Mouse (Mus musculus): ENCODE data around the gene Mocs2.

Mocs2 gene

DNA sequence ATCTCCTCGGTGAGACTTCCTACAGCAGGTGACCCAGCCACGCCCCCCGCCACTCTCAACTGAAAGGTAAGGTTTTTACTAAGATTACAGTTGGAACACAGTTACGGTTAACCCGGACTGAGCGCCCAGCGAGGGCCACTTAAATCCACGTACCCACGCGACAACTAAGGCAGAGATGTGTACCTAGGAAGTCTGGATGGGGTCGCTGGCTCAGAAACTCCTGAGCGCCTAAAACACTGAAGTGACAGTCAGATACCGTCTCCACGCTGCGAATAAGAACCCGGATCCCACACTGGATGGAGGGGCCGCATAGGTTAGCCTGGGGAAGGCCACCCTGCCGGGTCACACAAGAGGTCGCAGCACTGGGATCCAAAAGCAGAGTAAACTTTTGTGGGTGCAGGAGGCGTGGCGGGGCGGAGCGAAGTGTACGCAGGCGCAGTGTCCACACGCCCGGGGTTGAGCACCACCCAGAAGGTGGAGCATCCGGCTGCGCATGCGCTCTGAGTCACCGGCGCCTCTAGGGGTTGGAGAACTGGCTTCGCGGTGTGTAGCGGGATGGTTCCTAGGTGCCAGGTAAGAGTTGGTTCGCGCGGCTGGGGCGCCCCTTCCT, at the start of gene Mocs2:
Gene Mocs2 (plus strand): TSS at position 486 of the 610 bp plus-strand sequence.
- peak; percentile 95 for DNase-seq

DNA sequence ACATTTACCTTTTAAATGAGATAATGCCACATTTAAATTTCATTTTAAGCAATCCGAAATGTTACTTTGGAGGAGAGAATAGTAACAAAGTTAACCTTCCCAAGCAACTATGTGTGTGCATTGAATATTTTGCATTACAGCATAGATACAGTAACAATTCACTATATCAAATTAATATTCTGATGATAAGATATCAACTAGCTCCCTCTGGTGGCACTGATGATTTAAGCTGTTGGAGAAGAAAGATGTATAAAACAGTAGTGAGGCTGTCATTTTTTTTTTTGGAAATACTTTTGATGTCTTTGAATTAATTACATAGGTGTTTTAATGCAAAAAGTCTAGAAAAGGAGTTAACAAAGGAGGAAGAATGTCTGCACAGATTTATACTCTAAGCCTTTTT, 26.5 kb upstream of the Mocs2 start:
- DNase-seq: peak; percentile 26

DNA sequence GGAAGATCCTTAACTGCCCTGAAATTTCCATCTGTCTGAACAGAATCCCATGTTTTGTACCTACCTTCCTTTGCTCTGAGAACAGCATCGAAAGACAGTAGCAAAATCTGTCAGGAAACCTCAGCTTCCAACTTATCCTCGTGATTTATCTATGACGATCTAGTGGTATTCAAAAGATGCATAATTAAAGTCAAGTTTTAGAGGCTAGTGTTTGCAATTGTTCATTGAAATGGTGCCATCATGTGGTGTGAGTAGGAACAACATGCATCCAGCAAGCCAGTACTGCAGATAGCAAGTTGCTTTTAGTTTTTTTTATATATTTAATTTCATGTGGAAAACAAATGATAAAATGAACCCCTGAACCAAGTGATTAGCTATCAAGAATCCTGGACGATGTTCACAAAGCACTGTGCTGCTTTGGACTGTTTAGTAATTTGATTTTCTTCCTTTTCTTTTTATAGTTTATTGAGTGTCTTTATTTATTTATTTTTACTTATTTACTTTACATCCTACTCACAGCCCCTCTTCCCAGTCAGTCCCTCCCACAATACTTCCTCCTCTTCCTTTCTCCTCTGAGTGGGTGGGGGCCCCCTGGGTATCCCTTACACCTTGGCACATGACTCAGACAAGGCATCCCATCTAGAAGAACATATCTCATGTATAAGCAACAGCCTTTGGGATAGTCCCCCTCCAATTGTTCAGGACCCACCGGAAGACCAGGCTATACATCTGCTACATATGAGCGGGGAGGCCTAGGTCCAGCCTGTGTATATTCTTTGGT, 24.6 kb upstream of the Mocs2 start:
- peak; percentile 57 for DNase-seq

DNA sequence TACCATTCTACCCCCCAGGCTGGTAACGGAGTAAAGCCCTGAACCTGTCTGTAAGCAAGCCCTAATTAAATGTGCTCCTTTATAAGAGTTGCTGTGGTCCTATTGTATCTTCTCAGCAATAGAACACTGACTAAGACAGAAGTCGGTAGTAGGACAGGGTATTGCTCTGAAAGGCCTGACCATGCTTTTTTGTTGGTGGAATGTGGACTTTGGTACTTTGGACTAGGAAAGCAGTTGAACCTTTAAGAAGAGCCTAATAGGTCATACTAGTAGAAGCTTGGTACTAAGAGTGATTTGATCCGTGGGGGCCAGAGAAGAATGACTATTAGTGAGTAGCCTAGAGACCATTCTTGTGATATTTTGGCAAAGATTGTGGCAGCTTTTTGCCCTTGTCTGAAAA, 16.2 kb upstream of the Mocs2 start:
- DNase-seq: peak; percentile 13

DNA sequence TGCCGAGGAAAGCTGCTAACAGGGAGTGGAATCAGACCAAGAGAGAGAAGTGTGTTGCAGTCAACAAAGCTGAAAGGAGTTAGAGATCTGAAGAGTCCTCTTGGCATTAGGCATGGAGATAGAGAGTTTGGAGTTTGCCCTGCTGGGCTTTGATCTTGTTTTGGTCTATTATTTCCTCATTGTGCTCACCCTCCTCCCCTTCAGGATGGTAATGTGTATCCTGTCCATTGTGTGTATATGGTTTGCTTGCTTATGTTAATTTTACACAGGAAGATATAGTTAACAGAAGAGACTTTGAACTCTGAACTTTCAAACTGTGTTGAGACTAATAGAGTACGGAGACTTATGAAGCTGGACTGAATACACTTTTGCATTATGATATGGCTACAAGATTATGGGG, 15.1 kb upstream of the Mocs2 start:
- no peak for DNase-seq

DNA sequence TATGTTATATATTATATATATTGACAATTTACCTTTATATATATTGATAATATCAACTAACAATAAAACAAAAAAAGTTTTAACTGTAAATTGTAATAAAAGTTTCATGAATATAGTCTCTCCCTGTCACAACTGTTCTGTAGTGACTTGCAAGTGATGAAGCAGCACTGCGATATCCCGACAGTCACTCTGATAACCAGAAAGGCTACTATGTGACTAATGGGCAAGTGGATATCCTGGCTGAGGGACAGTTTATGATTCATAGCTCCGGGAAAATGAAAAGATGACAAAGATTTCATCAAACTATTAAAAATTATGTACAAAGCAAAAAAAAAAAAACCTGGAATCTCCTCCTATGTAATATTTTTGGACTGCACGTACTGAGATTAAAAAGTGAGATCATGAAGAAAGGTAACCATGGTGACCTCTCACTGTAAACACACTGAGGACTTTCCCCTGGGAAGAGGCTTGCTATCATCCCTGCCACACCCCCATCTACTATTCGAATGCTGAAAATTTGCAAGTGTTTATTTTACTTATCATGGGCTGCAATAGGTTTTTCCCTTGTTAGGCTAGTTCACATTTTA, 8.3 kb upstream of the Mocs2 start:
- DNase-seq: no peak

DNA sequence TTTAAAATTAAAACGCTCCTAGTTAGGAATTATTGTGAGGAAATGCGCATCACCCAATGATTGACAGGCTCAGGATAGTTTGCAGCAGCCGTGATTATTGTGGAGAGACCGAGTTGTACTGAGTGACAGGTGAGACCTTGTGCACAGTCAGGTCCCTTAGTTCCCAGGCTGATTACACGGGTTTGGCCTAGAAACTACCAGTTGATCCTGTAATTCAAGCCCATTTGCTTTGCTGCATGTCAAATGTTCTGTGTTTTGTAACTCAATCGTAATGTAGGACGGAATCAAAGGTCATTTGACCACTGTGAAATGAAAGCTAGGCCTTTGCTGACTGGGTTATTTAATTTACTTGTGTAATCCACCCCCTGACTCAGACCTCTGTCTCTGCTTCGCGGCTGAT, 477 bp downstream of the Mocs2 start:
- peak; percentile 48 for DNase-seq

DNA sequence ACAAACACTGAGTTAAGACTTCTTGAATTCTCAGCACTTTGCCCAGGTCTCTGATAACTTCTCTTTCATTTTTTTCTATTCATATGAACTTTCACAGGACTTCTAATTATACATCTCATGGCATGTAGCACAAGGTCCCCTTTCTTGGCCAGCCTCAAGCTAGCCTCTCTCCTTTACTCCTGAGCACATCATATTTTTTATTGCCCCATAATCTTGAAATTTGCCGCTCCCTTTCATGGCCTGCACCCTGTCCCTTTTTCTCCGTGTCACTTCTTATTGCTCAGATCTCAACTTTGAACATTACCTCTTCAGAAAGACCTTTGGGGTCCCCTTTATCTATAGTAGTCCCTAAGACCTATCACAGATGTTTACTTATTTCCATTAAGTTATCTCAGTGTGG, 4.8 kb downstream of the Mocs2 start:
- DNase-seq: no peak

DNA sequence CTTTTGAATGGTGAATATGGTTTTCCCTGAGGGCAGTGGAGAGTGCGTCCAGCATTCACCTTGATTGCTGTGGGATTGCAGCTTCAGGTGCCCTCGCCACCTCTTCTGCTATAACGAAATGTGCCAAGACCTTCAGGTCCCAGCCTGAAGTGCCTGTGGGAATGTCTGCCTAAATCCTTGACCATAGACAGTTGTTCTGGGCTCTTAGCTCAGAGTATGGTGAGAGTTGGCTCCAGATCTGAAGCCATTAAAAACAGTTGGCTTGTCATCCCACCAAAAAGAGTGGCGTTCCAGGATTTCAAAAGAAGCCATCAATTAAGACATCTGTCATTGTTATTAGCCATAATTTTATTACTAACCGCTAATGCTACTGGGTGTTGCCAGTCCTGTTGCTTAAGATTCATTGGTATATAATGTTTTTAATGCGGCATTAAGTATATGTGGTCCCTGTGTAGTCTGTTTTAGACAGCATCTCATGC, 7.4 kb downstream of the Mocs2 start:
- DNase-seq: no peak

DNA sequence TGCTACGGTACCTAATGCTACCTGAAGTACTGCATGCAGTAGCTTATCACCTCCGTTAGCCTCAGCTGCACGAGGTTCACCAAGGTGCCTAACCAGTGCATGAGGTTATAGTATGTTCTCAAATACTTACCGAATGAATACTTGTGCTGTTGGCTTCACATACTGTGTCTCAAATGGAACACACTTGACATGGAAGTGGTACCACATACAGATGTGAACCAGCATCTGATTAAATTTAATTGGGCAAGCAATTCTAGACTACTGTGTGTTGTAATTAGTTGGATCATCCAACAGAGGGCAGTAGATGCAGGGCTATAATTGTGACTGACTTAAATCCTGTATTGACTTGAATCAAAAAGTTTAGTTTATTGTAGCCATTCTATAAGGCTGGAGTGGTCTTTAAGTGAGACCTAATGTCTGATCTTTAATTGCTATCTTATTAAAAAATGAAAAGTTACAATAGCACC, 13.4 kb downstream of the Mocs2 start:
- peak; percentile 34 for DNase-seq

DNA sequence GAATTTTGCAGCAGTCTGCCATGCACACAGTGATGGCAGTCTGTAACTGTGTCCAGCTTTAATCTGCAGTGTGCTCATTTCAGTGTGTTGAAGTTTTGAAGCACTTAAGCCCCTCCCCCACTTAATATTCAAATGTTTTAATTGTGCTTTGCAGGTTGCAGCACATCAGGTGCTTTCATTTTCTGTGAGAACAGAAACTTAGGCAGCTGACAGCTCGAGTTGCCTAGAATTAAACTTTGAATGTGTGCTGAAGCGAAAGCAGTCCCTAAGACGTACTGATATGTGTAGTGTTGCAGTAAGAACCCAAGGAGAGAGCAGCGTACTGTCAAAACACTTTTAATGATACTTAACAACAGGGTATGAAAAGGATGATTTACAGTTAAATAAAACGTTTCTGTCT, 14.7 kb downstream of the Mocs2 start:
- DNase-seq: no peak

DNA sequence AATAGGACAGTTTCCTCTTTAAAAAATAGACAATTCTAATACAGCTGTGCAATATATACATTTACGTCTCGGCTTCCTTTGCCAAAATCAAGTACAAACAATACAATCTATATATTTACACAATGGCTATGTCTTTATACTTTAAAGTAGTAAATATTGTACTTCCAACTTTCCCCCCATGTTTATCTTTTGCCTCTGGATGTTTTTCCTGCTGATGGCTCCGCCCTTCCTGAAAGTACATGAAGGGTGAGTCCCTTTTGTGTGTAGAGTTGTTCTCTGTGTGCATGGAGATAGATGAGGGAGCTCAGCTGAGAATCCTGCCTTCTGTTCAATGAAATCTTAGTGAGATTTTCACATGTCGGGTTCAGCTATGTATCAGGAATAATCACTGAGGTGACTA, 15.3 kb downstream of the Mocs2 start:
- DNase-seq: no peak

DNA sequence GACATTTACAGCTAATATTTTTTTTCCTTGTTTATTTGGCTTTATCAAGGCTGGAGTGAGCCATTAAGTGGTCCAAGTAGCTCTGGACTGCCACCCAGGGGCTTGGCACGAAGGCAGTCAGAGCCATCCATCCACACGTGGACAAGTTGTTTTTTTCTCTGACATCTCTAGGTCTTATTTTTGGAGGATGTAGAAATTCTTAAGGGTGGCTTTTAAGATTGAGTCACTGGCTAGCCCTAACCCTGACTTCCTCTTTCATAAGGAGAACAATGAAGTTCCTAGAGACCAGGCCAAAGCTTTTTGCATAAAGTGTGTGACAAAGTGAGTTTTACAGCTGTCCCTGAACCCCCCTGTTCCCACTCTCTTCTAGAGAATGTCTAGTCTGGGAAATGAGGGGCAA, 16.5 kb downstream of the Mocs2 start:
- no peak for DNase-seq

DNA sequence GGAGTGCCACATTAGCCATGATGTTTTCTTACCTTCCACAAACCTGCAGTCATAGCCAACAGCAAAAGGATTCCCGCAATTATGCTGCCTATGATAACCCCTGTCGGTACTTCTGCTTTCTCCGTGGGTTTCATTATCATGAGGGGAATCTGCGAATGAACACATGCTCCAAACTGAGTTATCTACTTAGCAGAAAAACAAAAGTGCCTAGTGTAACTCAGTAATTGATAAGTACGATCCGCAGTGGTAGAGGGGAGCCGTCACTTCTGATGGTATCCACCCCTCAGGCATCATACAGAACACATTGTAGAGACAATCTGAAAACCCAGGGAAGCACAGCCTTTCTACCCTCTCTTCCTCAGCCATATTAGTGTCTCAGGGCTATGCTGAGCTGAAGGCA, 19.0 kb downstream of the Mocs2 start:
- no peak for DNase-seq

DNA sequence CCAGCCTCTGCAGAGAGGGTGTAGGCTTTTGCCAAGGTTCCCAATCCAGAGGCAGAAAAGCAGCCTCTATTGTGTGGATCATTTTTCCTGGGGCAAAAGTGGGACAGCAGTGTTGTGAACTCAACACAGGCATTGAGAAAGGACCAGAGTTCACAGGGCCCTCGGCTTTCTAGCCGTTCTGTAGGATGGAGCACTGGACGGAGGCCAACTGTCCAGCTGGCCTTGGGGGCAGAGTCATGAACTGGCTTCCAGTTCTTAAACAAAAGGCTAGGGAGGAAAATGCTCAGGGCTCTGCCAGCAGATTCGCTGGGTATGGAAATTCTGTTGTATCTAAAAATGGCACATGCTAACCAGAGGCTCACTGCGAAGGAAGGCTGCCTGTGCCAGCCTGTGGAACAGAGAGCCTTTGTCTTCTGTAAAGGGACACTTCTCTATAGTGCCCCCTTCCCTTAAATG, 20.5 kb downstream of the Mocs2 start:
- peak; percentile 87 for DNase-seq

DNA sequence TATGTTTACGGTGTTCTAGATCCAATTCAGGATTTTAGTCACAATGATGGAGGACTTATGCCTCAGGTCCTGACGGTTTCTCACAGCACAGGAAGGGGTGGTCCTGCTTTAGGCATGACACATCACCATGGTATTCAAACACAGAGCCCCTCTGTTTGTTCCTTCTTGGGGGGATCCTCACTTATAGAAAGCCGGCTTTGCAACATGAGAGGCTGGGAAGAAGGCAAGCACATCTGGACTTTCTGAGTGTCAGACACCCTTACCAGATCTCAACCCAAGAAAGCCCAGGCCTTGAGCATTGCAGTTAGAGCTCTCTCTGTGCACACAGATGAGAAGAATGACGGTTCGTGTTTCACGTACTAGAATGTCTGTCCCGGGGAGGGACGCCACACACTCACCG, 21.1 kb downstream of the Mocs2 start:
- DNase-seq: no peak

DNA sequence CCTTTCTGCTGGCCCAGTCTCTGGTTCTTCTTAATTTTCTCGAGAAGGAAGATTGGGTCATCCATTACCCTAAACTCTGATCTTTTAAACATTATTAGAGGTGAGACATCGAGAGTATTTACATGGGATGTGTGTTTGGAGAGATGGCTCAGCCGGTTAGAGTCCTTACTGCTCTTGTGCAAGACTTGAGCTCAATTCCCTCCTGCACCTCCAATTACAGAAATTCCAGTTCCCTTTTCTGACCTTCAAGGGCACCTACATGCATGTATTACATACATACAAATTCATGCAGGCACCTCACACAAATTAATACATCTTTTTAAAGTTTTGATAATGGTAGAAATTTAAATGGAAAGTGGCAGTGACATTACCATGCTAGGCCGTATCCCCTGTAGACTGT, 22.5 kb downstream of the Mocs2 start:
- no peak for DNase-seq

DNA sequence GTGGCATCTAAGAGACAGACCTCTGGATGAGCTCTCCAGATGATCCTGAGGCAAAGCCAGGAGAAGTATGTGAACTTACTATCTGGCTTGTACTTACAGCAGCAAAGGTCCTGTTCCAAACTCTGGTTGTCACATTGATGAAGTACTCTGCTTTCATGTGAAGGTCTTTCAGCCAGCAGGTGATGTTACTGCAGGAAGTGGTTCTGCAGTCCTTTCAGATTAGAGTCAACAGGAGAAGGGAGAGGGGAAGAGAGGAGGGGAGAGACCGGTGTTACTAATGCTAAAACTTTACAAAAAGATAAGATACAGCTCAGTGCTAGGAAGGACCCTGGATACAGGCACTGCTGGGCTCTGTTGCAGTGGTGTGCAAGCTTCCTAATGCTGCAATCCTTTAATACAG, 25.3 kb downstream of the Mocs2 start:
- DNase-seq: no peak

DNA sequence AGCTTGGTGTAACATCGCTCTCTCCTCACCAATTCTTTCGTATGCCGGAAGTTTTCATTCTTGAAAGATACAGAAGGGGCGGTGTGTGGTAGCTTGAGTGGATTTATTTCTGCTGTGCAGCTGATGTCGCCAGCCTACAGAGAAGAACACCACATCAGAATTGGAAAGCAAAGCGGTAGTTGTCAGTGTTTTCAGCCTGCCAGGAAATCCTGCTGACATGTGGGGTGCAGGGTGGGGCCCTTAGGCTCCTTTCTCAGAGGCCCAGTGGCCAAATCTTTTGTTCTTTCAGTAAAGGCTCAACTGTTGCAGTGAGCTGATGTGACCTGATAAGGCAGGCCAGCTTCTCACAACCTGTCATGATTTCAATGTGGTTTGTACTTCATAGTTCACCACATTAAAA, 27.8 kb downstream of the Mocs2 start:
- no peak for DNase-seq

DNA sequence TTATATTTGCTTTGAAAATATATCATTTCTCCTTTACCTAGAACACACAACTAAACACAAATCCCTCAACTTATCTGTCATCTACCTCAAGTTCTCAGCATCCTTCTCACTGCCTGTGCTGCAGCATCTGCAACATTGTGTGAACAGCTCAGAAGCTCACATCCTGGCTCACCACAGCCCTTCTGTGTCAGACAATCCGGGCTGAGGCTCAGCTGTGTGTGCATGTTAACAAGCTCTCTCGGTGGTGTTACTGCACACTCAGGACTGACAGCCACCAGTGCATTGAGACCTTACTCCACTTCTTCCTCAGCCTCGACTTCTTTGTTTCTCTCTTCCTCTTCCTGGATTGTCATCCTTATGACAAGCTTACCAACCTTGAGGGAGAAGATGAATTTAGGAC, 30.9 kb downstream of the Mocs2 start:
- no peak for DNase-seq

DNA sequence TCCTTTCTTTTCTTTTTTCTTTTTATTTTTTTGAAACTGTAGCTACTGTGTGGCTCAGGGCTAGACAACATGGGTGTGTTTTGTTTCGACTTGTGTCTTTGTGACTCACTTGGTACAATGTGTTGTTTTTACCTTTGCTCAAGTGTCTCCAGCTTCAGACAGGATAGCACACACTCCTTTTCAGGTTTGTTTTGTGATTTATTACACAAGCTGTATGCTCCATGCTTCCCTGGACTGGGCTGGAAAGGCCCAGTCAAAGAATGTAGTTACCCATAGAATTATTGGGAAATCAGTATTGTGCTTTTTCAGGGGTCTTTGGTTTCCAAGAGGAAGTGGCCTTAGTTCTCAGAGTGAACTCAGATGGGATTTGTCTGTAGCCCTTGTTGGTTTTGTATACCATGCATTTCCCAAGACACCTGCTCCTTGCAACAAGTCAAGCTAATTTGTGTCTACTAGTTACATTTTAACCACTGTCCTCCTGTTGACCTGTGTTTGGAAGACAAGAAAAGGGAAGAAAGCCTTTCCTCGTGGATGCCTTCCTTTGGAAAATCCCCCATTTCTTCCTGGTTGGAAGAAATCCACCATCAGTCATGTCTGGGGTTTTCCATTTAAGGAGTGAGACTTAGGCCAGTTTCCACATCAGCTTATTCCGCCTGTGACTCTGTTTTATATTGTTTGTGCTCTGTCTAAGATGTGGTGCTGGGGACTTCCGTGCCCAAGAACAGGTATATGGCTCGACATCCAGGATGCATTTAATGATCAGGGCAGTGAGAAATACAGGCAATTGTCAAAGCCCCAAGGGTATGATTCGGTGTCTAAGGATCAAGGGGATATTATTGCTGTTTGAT, 34.5 kb downstream of the Mocs2 start:
- peak; percentile 34 for DNase-seq

DNA sequence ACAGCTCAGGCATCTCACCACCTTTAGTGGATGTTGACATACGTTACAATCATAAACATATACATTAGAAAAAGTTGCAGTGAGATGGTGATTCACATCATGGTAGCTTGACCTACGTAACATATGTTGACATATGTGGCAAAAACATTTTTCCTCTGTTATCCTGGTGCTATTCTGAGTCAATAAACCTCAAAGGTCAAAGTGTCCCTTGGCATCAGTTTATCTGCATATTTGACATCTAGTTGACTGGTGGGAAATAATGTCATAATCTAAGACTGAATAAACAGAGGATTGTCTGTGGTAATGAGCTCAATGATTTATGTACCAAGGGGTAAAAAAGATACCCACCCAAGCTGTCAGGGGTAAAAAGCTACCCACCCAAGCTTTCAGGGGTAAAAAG, 35.1 kb downstream of the Mocs2 start:
- DNase-seq: no peak

DNA sequence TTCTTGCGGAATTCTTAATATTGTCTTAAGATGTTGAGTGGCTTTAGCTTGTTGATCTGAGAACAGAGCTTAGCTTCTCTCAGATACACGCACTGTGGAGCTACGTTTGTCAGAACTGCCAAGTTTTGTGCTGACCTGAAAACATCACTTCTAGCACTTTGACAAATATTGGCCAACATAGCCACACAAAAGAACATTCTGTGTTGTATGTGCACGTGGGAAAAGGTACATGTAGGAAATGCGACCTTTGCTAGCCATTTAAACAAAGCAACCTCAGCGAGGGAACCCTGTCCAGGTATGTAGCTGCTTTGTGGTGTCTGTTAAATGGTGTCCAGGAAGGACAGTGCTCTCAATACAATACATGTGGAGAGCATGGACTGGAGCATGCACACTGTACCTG, 36.0 kb downstream of the Mocs2 start:
- no peak for DNase-seq

Measured in kidney, postnatal 14 days (tissue).